Mouse (Mus musculus) thymus, adult 18-20 months (tissue): ENCODE data around the gene Ptpn7.
"Not testable (repeated sequence)": the region's sequence is repeated elsewhere in the genome, so short reads cannot be mapped to it uniquely, and the experiment has no call there.

ENCODE experiments used
- DNase-seq, 2 experiments: peaks; one replicate each; pipeline ENCODE4 v3.0.0; 2022; ENCODE audit warnings: mixed read lengths in 2 of 2

Ptpn7 gene

GRCm38 (mm10) chr1:135159556-135160123 is 27.1 kb downstream of the Ptpn7 start:
- DNase-seq = no peak

GRCm38 (mm10) chr1:135160411-135161050 is 28.0 kb downstream of the Ptpn7 start:
- no peak for DNase-seq

GRCm38 (mm10) chr1:135162720-135163119 is 30.2 kb downstream of the Ptpn7 start:
- DNase-seq = no peak

GRCm38 (mm10) chr1:135167435-135167834 is 34.9 kb downstream of the Ptpn7 start, which contains the start of gene Gpr37l1:
Gene Gpr37l1, minus strand, starts transcription at chr1:135167681.
- DNase-seq = no peak

GRCm38 (mm10) chr1:135168453-135169200 is 36.1 kb downstream of the Ptpn7 start:
- DNase-seq = no peak

- no peak for DNase-seq
These were observed 37.2 kb downstream of the Ptpn7 start for GRCm38 (mm10) chr1:135169556-135170224.

GRCm38 (mm10) chr1:135170299-135170698 is 37.8 kb downstream of the Ptpn7 start:
- no peak for DNase-seq

GRCm38 (mm10) chr1:135171202-135171601 is 38.7 kb downstream of the Ptpn7 start:
- DNase-seq = no peak

- no peak for DNase-seq
These were observed 39.5 kb downstream of the Ptpn7 start for GRCm38 (mm10) chr1:135171984-135172383.

- no peak for DNase-seq
These were observed 40.8 kb downstream of the Ptpn7 start for GRCm38 (mm10) chr1:135173311-135173710.

GRCm38 (mm10) chr1:135175176-135175575 is 42.7 kb downstream of the Ptpn7 start:
- DNase-seq = no peak

- no peak for DNase-seq
These were observed 45.2 kb downstream of the Ptpn7 start for GRCm38 (mm10) chr1:135177724-135178123.

- DNase-seq = no peak
These were observed 46.4 kb downstream of the Ptpn7 start for GRCm38 (mm10) chr1:135178863-135179262.

- no peak for DNase-seq
These were observed 48.3 kb downstream of the Ptpn7 start for GRCm38 (mm10) chr1:135180830-135181229.

- DNase-seq = no peak
These were observed 48.8 kb downstream of the Ptpn7 start for GRCm38 (mm10) chr1:135181275-135181674.

- DNase-seq = no peak
These were observed 49.6 kb downstream of the Ptpn7 start for GRCm38 (mm10) chr1:135181880-135182623.

- DNase-seq = no peak
These were observed 50.5 kb downstream of the Ptpn7 start for GRCm38 (mm10) chr1:135182975-135183374.

GRCm38 (mm10) chr1:135183448-135183847 is 50.9 kb downstream of the Ptpn7 start:
- DNase-seq = no peak

- no peak for DNase-seq
These were observed 51.6 kb downstream of the Ptpn7 start for GRCm38 (mm10) chr1:135183941-135184570.

- DNase-seq = no peak
These were observed 53.4 kb downstream of the Ptpn7 start for GRCm38 (mm10) chr1:135185936-135186335.

GRCm38 (mm10) chr1:135186427-135186826 is 53.9 kb downstream of the Ptpn7 start:
- no peak for DNase-seq

- not testable (repeated sequence) for DNase-seq
These were observed 54.5 kb downstream of the Ptpn7 start for GRCm38 (mm10) chr1:135187016-135187415.
